Comparison of ENCODE assay signal across 16 mouse cellular contexts in genomic region chr11:55291901-55292300, GRCm38 (mm10). TPM values are rescaled to one million over a fixed set of nuclear protein-coding genes. Genes with fewer than 3 reads are reported as not detected.
"Had no signal": no experiment of that assay in that cellular context is flagged by ENCODE, and none has a peak within 500 bp of the region (broad histone marks: within the 10 kb centered on the region; RNA-seq: fewer than 3 reads in every experiment).

No protein-coding gene starts in this region.

- DNase-seq: gastrocnemius, adult 2 months; gastrocnemius, postnatal 10 days; gastrocnemius, postnatal 25 days; heart, adult 2 months; heart, postnatal 14 days; heart, postnatal 36 days; kidney, adult 11 months; kidney, adult 2 months; kidney, adult 9 months; kidney, postnatal 14 days; kidney, postnatal 36 days; layer of hippocampus, adult 9-11 months; layer of hippocampus, postnatal 36 days; left cerebral cortex, postnatal 4 days had no signal

RNA-seq across cellular contexts. Expression of gene Fat2, which starts 44.5 kb away (rescaled TPM):
- total RNA-seq: granulocyte monocyte progenitor cell, adult 5-6 weeks; liver, adult 2 months had no signal
